Mouse (Mus musculus): ENCODE results near the gene Spop. TPM values are rescaled to one million over a fixed set of nuclear protein-coding genes. Genes with fewer than 3 reads are reported as not detected.

The Spop gene
- polyA plus RNA-seq, 1 experiment from 2014 or later: 77.8 TPM

DNA sequence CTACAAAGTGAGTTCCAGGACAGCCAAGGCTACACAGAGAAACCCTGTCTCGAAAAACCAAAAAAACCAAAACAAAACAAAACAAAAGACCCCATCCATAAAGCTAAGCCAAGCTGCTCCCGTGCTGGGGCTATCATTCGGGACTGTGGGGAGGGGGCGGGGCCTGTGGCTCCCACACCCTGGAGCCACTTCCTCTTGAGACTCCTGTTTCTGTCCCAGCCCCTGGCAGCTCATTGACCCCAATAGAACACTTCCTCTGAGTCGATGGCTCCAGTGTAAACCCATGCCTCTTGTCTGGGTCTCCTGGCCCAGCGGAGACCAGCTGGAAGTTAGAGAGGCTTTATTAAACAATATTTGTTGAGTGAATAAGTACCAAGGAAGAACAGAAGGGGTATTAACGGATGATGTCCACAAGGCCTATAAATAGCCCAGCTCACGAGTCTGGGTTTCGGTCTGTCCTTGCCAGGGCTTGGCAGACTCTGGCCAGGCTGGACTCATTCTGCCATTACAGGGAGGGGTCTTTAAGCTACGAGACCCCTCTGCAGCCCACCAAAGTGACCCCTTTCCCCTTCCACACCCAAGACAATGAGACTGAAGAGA is 89.8 kb downstream of the Spop start:
- Histone ChIP-seq H3K4me3 (replicated peaks; ENCODE audit: low read depth, low read length) (no peak overlapping the region), H3K27ac (no peak overlapping the region), H3K4me1 (replicated peaks; ENCODE audit: insufficient read depth, low read length) (0 out of 2 replicates have a peak, but pooled peaks cover 9% of the 10 kb centered on the region), H3K9ac (ENCODE audit: low read depth, low read length) (no peak overlapping the region), H3K9me3 (replicated peaks; ENCODE audit: low read length) (no peaks in the 10 kb centered on the region), H3K36me3 (ENCODE audit: insufficient read depth, low read length) (no peaks in the 10 kb centered on the region), H3K27me3 (ENCODE audit: insufficient read depth, low read length) (no peaks in the 10 kb centered on the region), H3K4me2 (ENCODE audit: low read length) (no peak overlapping the region)
- no peak for ATAC-seq (replicated peaks; ENCODE audit: low FRiP score, low read depth)
- no peak for DNase-seq (ENCODE audit: low spot score)
- no peak for TF ChIP-seq CTCF (IDR thresholded peaks at IDR 0.05; ENCODE audit: low read depth)
- WGBS: 45% methylated on average over 10 of the region's 10 CpGs

DNA sequence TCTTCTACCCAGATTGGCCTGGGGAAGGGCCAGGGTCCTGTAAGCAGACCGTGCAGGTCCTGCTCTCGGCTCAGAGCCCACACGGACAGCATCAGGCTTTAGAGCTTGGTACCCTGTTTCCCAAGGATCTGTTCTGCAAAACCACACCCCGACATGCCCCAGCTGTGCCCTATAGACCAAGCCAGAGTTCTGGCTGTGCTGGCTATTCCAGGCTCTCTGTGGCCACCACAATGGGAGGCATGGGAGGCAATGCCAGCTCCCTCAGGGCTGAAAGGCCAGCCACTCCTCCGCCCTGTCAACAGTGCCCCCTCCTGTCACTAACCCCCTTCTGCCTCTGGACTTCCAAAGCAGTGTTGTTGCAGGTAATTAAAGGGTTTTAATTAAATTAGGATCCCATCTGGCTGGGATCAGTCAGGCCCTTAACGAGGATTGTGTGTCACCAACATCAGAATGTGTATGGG is 90.4 kb downstream of the Spop start:
- Histone ChIP-seq H3K27ac (no peak overlapping the region), H3K27me3 (ENCODE audit: insufficient read depth, low read length) (no peaks in the 10 kb centered on the region)

DNA sequence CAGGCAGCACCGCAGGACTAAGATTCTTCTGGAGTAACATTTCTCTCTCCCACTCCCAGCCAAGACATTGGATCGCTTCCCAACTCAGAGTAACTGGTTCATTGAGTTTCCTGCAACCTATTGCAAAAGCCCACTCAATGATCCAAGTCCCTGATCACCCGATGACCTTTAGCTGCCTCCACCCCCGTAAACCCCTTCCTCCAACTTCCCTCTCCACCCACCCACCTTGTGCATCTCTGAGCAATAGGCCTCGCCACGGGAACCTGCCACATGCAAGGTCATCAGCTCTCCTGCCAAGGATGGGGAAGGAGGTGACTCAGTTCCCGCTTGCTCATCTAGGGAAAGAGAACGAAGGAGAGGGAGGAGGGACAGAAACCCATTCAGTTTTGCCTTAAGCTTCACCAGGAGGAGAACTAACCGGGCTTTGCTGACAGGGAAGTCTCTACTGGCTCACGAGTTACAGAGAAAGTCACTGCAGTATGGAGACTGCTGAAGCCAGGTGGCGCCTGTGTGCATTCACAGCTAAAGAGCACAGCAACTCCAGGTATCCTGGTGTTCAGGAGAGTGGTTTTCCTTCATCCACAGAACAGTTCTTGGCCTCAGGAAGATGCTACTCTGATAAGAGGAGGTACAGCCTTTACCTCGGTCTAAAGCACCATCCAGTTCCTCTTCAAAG is 93.3 kb downstream of the Spop start:
- Histone ChIP-seq H3K27ac (no peak overlapping the region), H3K4me1 (replicated peaks; ENCODE audit: insufficient read depth, low read length) (0 out of 2 replicates have a peak, but pooled peaks cover 9% of the 10 kb centered on the region), H3K36me3 (ENCODE audit: insufficient read depth, low read length) (no peaks in the 10 kb centered on the region), H3K9me3 (replicated peaks; ENCODE audit: low read length) (no peaks in the 10 kb centered on the region), H3K4me2 (ENCODE audit: low read length) (no peak overlapping the region), H3K9ac (ENCODE audit: low read depth, low read length) (no peak overlapping the region), H3K4me3 (replicated peaks; ENCODE audit: low read depth, low read length) (no peak overlapping the region), H3K27me3 (ENCODE audit: insufficient read depth, low read length) (no peaks in the 10 kb centered on the region)
- 25% methylated on average over 12 of the region's 12 CpGs for WGBS
- DNase-seq (ENCODE audit: low spot score): peak; percentile 45
- peak; percentile 64 for TF ChIP-seq CTCF (IDR thresholded peaks at IDR 0.05; ENCODE audit: low read depth)
- no peak for ATAC-seq (replicated peaks; ENCODE audit: low FRiP score, low read depth)

More for the DNA sequence above, 90.4 kb downstream of the Spop start:
- Histone ChIP-seq H3K4me2 (ENCODE audit: low read length) (no peak overlapping the region), H3K36me3 (ENCODE audit: insufficient read depth, low read length) (no peaks in the 10 kb centered on the region), H3K4me3 (replicated peaks; ENCODE audit: low read depth, low read length) (no peak overlapping the region), H3K9ac (ENCODE audit: low read depth, low read length) (no peak overlapping the region), H3K9me3 (replicated peaks; ENCODE audit: low read length) (no peaks in the 10 kb centered on the region), H3K4me1 (replicated peaks; ENCODE audit: insufficient read depth, low read length) (0 out of 2 replicates have a peak, but pooled peaks cover 9% of the 10 kb centered on the region)
- TF ChIP-seq CTCF (IDR thresholded peaks at IDR 0.05; ENCODE audit: low read depth): no peak; the same call in 1 of the 2 replicates
- 46% methylated on average over 6 of the region's 6 CpGs for WGBS
- ATAC-seq (replicated peaks; ENCODE audit: low FRiP score, low read depth) (no peak), DNase-seq (ENCODE audit: low spot score) (peak; percentile 39)

DNA sequence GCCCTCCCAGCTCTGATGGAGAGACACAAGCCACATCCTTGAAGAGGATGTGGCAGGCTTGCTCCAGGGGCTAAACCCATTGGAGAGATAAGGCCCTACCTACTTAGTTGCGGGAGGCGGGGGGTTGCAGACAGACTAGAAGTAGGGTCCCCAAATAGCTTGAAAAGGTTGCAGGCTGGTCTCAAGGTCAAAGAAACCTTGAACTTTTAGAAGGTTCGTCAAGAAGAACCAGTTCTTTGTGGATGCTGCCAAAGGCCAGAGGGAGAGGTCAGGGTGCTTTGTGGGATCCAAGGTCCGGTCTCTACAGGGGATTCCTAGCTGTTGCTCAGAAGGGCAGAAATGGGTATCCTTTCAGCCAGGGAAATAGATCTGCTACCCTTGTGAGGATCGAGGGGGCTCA is 93.9 kb downstream of the Spop start:
- TF ChIP-seq CTCF (IDR thresholded peaks at IDR 0.05; ENCODE audit: low read depth): no peak
- Histone ChIP-seq H3K9ac (ENCODE audit: low read depth, low read length) (no peak overlapping the region), H3K4me2 (ENCODE audit: low read length) (no peak overlapping the region), H3K4me3 (replicated peaks; ENCODE audit: low read depth, low read length) (no peak overlapping the region), H3K4me1 (replicated peaks; ENCODE audit: insufficient read depth, low read length) (0 out of 2 replicates have a peak, but pooled peaks cover 9% of the 10 kb centered on the region), H3K27ac (no peak overlapping the region), H3K9me3 (replicated peaks; ENCODE audit: low read length) (no peaks in the 10 kb centered on the region), H3K36me3 (ENCODE audit: insufficient read depth, low read length) (no peaks in the 10 kb centered on the region), H3K27me3 (ENCODE audit: insufficient read depth, low read length) (peaks cover 3% of the 10 kb centered on the region; the same call in 1 of the 2 replicates)
- DNase-seq (ENCODE audit: low spot score) (no peak), ATAC-seq (replicated peaks; ENCODE audit: low FRiP score, low read depth) (no peak)
- WGBS: 78% methylated on average over 5 of the region's 5 CpGs

DNA sequence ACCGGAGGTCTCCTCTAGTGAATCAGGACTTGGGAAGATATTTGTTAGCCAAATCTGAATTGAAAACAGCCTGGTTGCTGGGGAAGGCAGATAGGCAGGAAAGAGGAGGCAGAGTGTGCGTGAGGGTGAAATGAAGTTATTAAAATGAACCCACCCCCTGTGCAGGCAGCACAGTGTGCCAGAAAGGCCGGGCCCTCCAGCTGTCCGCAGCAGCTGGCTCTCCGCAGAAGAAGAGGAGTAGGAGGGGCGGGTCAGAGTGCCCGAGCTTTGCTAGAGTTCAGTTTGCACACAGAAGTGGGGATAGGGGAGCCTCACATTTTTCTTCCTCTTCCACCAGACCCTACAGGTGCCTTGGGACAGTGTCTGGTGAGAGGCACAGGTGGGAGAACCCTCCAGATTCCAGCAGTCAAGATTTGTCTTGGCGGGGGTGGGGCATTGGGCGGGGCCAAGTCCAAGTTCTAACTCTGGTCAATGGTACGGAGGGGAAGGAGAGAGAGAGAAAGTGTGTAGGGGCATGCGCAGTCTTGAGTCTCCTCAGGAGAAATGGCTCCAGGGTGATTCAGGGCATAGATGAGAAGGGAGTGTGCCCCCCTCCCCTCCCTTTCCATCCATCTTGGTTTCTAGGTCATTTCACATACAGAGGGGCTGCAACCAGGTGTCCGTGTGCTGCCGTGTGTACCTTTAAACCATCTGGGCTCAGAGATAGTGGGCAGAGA is 94.5 kb downstream of the Spop start:
- Histone ChIP-seq H3K36me3 (ENCODE audit: insufficient read depth, low read length) (no peaks in the 10 kb centered on the region), H3K27me3 (ENCODE audit: insufficient read depth, low read length) (peaks cover 9% of the 10 kb centered on the region; the same call in 1 of the 2 replicates), H3K9me3 (replicated peaks; ENCODE audit: low read length) (no peaks in the 10 kb centered on the region), H3K4me2 (ENCODE audit: low read length) (peak overlapping the region; percentile 27; the same call in 1 of the 2 replicates), H3K9ac (ENCODE audit: low read depth, low read length) (no peak overlapping the region), H3K27ac (no peak overlapping the region), H3K4me1 (replicated peaks; ENCODE audit: insufficient read depth, low read length) (0 out of 2 replicates have a peak, but pooled peaks cover 9% of the 10 kb centered on the region), H3K4me3 (replicated peaks; ENCODE audit: low read depth, low read length) (no peak overlapping the region)
- 40% methylated on average over 13 of the region's 13 CpGs for WGBS
- ATAC-seq (replicated peaks; ENCODE audit: low FRiP score, low read depth) (no peak), DNase-seq (ENCODE audit: low spot score) (peak; percentile 49)
- no peak for TF ChIP-seq CTCF (IDR thresholded peaks at IDR 0.05; ENCODE audit: low read depth)

DNA sequence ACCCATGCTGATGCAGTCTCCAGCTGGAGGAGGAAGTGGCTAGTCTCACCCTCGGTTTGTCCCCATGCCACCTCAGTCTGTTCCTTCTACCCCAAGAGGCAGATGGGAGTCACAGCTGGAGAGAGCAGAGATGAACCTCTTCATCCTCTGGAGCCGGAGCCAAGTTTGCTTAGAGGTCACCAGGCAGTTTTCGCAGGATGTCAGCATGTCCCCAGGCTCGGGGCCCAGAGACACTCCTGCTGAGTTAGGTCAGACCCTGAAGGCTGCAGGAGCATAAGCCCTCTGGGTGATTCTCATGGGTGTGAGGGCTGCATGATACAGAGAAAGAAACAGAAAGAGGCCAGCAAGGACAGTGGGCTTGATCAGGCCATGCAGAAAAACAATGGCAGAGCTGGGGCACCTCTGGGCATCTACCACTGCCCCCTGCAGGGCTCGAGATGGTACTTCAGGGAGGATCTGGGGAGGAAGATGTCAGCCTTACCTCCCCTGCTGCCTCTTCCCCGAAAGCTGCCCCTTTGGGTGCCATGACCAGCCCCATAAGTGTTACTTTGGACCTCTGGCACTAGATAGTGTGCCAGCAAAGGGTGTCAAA is 95.3 kb downstream of the Spop start:
- Histone ChIP-seq H3K4me2 (ENCODE audit: low read length) (no peak overlapping the region), H3K4me1 (replicated peaks; ENCODE audit: insufficient read depth, low read length) (peaks cover 4% of the 10 kb centered on the region; the same call in 1 of the 2 replicates), H3K4me3 (replicated peaks; ENCODE audit: low read depth, low read length) (no peak overlapping the region), H3K9me3 (replicated peaks; ENCODE audit: low read length) (no peaks in the 10 kb centered on the region), H3K27ac (no peak overlapping the region), H3K36me3 (ENCODE audit: insufficient read depth, low read length) (no peaks in the 10 kb centered on the region), H3K9ac (ENCODE audit: low read depth, low read length) (no peak overlapping the region), H3K27me3 (ENCODE audit: insufficient read depth, low read length) (peaks cover 11% of the 10 kb centered on the region; the same call in 1 of the 2 replicates)
- ATAC-seq (replicated peaks; ENCODE audit: low FRiP score, low read depth) (no peak), DNase-seq (ENCODE audit: low spot score) (peak; percentile 19)
- peak; percentile 59 for TF ChIP-seq CTCF (IDR thresholded peaks at IDR 0.05; ENCODE audit: low read depth)
- 80% methylated on average over 6 of the region's 6 CpGs for WGBS
